Mouse (Mus musculus): ENCODE data around the gene Dnm3. TPM values are rescaled to one million over a fixed set of nuclear protein-coding genes. Genes with fewer than 3 reads are reported as not detected.

The Dnm3 gene
- polyA plus RNA-seq, 1 experiment from 2014 or later, result 47.8 TPM

GRCm38 (mm10) chr1:162158486-162158885 lies 319.3 kb downstream of the Dnm3 start:
- Histone ChIP-seq H3K9me3 (no peaks in the 10 kb centered on the region), H3K36me3 (no peaks in the 10 kb centered on the region), H3K27ac (no peak overlapping the region), H3K4me2 (no peak overlapping the region), H3K9ac (no peak overlapping the region), H3K27me3 (no peaks in the 10 kb centered on the region), H3K4me1 (replicated peaks) (no peaks in the 10 kb centered on the region), H3K4me3 (no peak overlapping the region)
- no peak for ATAC-seq (ENCODE audit: low FRiP score)
- 84% methylated on average over 2 of the region's 2 CpGs for WGBS

- WGBS, result 92% methylated on average over 5 of the region's 5 CpGs
- H3K4me1 ChIP-seq (replicated peaks), result 0 out of 2 replicates have a peak, but pooled peaks cover 3% of the 10 kb centered on the region
- no peaks in the 10 kb centered on the region for H3K9me3 ChIP-seq
- H3K9ac ChIP-seq, result no peak overlapping the region
- H3K27me3 ChIP-seq, result no peaks in the 10 kb centered on the region
- H3K36me3 ChIP-seq, result no peaks in the 10 kb centered on the region
- no peak overlapping the region for H3K27ac ChIP-seq
- H3K4me3 ChIP-seq, result no peak overlapping the region
- no peak for ATAC-seq (ENCODE audit: low FRiP score)
- H3K4me2 ChIP-seq, result no peak overlapping the region
Measured at GRCm38 (mm10) chr1:162157659-162158058, 320.2 kb downstream of the Dnm3 start.

GRCm38 (mm10) chr1:162156873-162157272 lies 321.0 kb downstream of the Dnm3 start:
- Histone ChIP-seq H3K9me3 (no peaks in the 10 kb centered on the region), H3K36me3 (no peaks in the 10 kb centered on the region), H3K4me2 (no peak overlapping the region), H3K27ac (no peak overlapping the region), H3K9ac (no peak overlapping the region), H3K27me3 (no peaks in the 10 kb centered on the region), H3K4me1 (replicated peaks) (0 out of 2 replicates have a peak, but pooled peaks cover 3% of the 10 kb centered on the region), H3K4me3 (no peak overlapping the region)
- 92% methylated on average over 5 of the region's 5 CpGs for WGBS
- ATAC-seq (ENCODE audit: low FRiP score), result no peak

- H3K9me3 ChIP-seq, result no peaks in the 10 kb centered on the region
- ATAC-seq (ENCODE audit: low FRiP score), result no peak
- 0 out of 2 replicates have a peak, but pooled peaks cover 3% of the 10 kb centered on the region for H3K4me1 ChIP-seq (replicated peaks)
- no peaks in the 10 kb centered on the region for H3K36me3 ChIP-seq
- H3K9ac ChIP-seq, result no peak overlapping the region
- no peak overlapping the region for H3K4me3 ChIP-seq
- no peak overlapping the region for H3K4me2 ChIP-seq
- no peaks in the 10 kb centered on the region for H3K27me3 ChIP-seq
- no peak overlapping the region for H3K27ac ChIP-seq
- WGBS, result 95% methylated on average over 3 of the region's 3 CpGs
Measured at GRCm38 (mm10) chr1:162155546-162155945, 322.3 kb downstream of the Dnm3 start.

DNA sequence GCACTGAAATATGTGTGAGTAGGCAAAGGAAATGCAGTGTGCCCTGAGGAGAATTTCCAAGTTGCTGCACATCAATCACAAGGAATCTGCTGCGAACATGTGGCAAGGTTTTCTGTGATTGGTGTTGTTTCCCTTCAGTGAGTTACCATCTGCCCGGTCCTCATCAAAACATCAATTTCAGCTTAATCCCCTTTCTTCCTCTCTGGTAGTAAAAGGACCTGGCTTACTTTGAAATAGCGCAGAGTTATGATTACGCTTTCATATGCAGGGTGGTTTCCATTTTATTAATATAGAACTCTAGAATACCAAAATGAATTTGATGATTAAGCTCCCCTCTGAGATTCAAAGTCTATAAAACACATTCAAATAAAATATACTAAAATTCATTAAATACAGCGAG lies 324.7 kb downstream of the Dnm3 start:
- Histone ChIP-seq H3K9me3 (no peaks in the 10 kb centered on the region), H3K9ac (no peak overlapping the region), H3K4me1 (replicated peaks) (0 out of 2 replicates have a peak, but pooled peaks cover 3% of the 10 kb centered on the region), H3K36me3 (no peaks in the 10 kb centered on the region), H3K27ac (no peak overlapping the region), H3K4me3 (no peak overlapping the region), H3K4me2 (no peak overlapping the region), H3K27me3 (no peaks in the 10 kb centered on the region)
- no peak for ATAC-seq (ENCODE audit: low FRiP score)
- 78% methylated on average over 5 of the region's 5 CpGs for WGBS

DNA sequence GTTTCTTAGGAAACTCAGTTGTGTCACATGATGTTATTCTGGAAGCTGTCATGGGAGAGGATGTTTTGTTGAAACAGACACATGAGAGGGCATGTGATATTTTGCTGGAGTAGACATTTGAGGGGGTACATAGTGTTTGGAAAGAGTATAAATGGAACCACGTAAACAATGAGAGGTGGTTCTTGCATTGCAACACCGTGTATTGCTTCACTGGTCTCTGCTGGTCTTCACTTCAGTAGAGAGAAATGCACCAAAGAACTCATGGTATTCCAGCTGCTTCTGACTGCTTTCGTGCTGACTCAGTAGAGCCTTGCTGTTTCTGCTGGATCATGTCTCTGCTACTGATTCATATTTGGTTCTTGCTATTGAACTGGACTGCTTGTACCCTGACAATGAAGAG lies 328.1 kb downstream of the Dnm3 start:
- no peaks in the 10 kb centered on the region for H3K27me3 ChIP-seq
- H3K4me2 ChIP-seq, result no peak overlapping the region
- H3K36me3 ChIP-seq, result no peaks in the 10 kb centered on the region
- H3K27ac ChIP-seq, result no peak overlapping the region
- 93% methylated on average over 3 of the region's 3 CpGs for WGBS
- no peaks in the 10 kb centered on the region for H3K9me3 ChIP-seq
- no peak overlapping the region for H3K4me3 ChIP-seq
- H3K4me1 ChIP-seq (replicated peaks), result 0 out of 2 replicates have a peak, but pooled peaks cover 3% of the 10 kb centered on the region
- no peak for ATAC-seq (ENCODE audit: low FRiP score)
- no peak overlapping the region for H3K9ac ChIP-seq

DNA sequence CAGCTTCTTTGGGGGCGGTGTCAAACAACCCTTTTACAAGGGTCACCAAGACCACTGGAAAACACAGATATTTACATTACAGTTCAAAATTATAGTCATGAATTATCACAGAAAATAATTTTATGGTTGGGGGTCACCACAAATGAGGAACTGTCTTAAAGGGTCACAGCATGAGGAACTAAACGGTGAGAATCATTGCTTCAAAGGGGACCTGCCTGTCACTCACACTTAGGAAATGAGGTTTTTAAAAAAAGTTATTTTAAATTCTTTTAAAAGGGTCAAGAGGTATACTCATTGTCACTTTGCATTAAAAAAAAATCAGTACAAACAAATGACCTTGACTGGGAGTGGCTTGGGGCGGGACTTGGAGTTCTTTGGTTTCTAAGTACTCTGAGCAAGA lies 330.3 kb downstream of the Dnm3 start:
- Histone ChIP-seq H3K9ac (no peak overlapping the region), H3K27me3 (no peaks in the 10 kb centered on the region), H3K36me3 (no peaks in the 10 kb centered on the region), H3K27ac (no peak overlapping the region), H3K4me2 (no peak overlapping the region), H3K9me3 (no peaks in the 10 kb centered on the region), H3K4me3 (no peak overlapping the region), H3K4me1 (replicated peaks) (no peaks in the 10 kb centered on the region)
- ATAC-seq (ENCODE audit: low FRiP score), result no peak
- WGBS, result 95% methylated on average over 3 of the region's 3 CpGs

- Histone ChIP-seq H3K27me3 (no peaks in the 10 kb centered on the region), H3K36me3 (no peaks in the 10 kb centered on the region), H3K27ac (no peak overlapping the region), H3K4me3 (no peak overlapping the region), H3K4me2 (no peak overlapping the region), H3K9me3 (no peaks in the 10 kb centered on the region), H3K4me1 (replicated peaks) (no peaks in the 10 kb centered on the region), H3K9ac (no peak overlapping the region)
- no peak for ATAC-seq (ENCODE audit: low FRiP score)
- 82% methylated on average over 6 of the region's 6 CpGs for WGBS
Measured at GRCm38 (mm10) chr1:162145748-162146147, 332.1 kb downstream of the Dnm3 start.

DNA sequence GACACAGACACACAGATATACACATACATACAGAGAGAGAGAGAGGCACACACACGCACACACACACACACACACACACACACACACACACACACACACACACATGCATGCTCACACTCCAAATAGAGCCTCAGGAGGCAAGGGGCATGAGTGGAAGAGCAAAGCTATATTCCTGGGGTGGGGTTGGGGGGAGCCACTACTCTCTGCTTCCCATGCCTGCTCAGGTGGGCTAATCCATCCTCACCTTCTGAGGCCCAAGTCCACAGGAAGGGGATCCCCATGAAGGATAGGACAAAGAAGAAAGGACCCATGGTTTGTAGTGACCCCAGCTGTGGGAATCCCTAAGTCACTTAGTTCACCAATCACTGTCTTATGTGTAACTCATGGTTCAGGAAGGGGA lies 332.8 kb downstream of the Dnm3 start:
- no peaks in the 10 kb centered on the region for H3K9me3 ChIP-seq
- WGBS, result 82% methylated on average over 1 of the region's 1 CpGs
- H3K9ac ChIP-seq, result no peak overlapping the region
- no peaks in the 10 kb centered on the region for H3K27me3 ChIP-seq
- H3K4me2 ChIP-seq, result no peak overlapping the region
- peak; percentile 32; the same call in 1 of the 2 replicates for ATAC-seq (ENCODE audit: low FRiP score)
- no peak overlapping the region for H3K27ac ChIP-seq
- H3K4me3 ChIP-seq, result no peak overlapping the region
- no peaks in the 10 kb centered on the region for H3K4me1 ChIP-seq (replicated peaks)
- no peaks in the 10 kb centered on the region for H3K36me3 ChIP-seq

DNA sequence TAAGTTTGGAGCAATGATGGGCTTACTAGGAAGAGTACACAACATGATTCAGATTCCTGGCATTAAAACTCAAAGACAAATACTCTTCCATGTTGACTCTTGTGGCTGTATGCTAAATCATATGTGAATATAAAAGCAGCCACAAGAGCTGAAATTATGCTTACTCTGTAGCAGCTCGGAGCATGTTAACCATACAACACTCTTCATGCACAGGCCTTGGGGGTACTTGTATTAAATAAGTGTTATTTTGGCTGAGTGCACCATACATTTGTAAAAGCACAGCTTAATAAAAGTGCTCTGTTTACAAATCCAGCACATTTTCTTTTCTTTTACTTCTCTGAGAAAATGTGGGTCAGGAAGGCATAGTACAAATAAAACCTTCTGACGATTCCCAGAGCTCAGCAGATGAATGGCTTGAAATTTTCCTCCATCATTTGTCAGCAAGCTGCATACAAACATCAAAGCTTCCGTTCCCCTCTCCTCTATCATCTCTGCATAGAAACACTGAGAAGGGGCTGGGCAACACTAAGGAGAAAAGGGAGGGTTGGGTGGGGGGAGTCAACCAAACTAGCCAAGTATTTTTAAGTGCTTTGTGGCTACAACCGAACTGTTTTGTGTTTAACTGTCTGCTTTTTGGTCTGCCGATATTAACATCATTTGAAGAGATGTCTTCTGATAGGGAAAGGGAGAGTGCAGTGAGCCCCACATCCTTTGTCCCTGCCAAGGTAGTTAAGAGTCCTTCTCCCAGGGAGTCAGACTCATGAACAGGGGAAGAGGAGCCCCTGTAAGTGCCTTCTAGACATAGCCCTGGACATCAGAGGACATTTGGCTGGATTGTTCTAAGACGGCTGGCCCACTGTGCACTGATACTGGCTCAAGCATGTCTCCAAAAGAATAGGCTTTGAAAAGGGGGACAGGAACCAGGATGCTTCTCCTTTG lies 333.6 kb downstream of the Dnm3 start:
- Histone ChIP-seq H3K27me3 (no peaks in the 10 kb centered on the region), H3K36me3 (no peaks in the 10 kb centered on the region), H3K4me2 (no peak overlapping the region), H3K9ac (no peak overlapping the region), H3K4me1 (replicated peaks) (no peaks in the 10 kb centered on the region), H3K9me3 (no peaks in the 10 kb centered on the region), H3K27ac (no peak overlapping the region; the same call in 1 of the 2 replicates), H3K4me3 (no peak overlapping the region)
- no peak for ATAC-seq (ENCODE audit: low FRiP score)
- 49% methylated on average over 6 of the region's 6 CpGs for WGBS

DNA sequence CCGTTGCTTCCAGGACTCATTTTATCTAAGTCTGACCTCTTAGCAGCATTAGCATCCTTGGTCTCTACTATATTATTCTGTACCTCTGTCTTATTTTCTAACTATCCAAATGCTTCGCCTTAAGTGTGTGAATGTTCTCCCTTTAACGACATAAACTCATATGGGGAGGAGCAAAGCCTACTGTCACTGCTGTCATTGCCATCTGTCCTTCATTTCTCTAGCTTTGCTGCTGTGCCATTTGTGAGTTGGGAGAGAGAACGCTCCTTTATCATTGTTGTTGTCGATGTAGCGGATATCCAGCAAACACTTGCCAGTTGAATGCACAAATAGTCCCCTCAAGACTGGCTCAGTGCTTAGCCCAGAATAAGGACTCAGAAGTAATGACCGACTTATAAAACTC lies 335.5 kb downstream of the Dnm3 start:
- H3K9ac ChIP-seq, result no peak overlapping the region
- WGBS, result 76% methylated on average over 7 of the region's 7 CpGs
- no peak overlapping the region for H3K4me2 ChIP-seq
- no peaks in the 10 kb centered on the region for H3K4me1 ChIP-seq (replicated peaks)
- no peak for ATAC-seq (ENCODE audit: low FRiP score)
- H3K4me3 ChIP-seq, result no peak overlapping the region
- no peaks in the 10 kb centered on the region for H3K9me3 ChIP-seq
- no peak overlapping the region for H3K27ac ChIP-seq
- H3K27me3 ChIP-seq, result no peaks in the 10 kb centered on the region
- no peaks in the 10 kb centered on the region for H3K36me3 ChIP-seq

DNA sequence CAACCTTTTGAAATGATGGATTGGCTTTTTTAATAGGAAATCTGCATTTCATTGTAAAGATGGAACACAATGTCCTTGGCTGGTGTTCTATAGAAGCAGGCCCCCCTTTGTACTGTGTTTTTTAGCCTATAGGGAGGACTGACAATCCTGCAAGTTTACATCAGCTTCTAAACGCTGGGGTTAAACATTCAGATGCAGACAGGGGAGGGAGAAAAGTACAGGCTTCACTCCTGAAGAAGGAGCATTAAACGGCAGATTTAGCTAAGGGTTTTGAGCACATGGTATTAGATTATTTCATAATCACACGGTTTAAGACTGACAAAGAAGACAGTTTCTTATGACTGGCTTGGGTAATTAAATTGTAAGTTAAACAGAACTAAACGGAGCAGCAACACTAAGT lies 341.5 kb downstream of the Dnm3 start:
- Histone ChIP-seq H3K4me3 (no peak overlapping the region), H3K27me3 (no peaks in the 10 kb centered on the region), H3K9me3 (no peaks in the 10 kb centered on the region), H3K9ac (no peak overlapping the region), H3K4me2 (no peak overlapping the region), H3K36me3 (no peaks in the 10 kb centered on the region), H3K27ac (no peak overlapping the region), H3K4me1 (replicated peaks) (0 out of 2 replicates have a peak, but pooled peaks cover 4% of the 10 kb centered on the region)
- WGBS, result 26% methylated on average over 4 of the region's 4 CpGs
- no peak for ATAC-seq (ENCODE audit: low FRiP score)
